Mouse (Mus musculus): ENCODE measurements around the gene Olfr1505.

Olfr1505 gene

DNA sequence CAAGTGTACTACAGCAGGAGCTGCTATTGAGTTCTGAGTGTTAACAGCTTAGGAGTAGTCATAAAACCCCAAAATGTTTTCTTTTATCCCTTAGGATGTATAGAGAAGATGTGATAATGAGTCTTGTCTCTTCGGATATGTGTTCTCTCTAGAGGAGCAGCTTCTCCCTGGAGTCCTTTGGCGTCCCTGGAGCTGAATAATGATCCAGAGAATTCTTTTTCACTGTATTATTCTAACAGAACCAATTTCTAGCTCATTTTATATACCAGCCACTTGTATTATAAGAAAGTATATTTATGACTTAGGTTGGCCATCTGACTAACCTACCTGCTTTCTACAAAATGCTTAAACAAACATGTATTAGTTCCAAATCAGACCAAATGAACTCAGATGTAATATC, at the start of gene Olfr1505:
Olfr1505 (plus strand) TSS at position 301 of the 400 bp plus-strand sequence.
- no peak for DNase-seq

DNA sequence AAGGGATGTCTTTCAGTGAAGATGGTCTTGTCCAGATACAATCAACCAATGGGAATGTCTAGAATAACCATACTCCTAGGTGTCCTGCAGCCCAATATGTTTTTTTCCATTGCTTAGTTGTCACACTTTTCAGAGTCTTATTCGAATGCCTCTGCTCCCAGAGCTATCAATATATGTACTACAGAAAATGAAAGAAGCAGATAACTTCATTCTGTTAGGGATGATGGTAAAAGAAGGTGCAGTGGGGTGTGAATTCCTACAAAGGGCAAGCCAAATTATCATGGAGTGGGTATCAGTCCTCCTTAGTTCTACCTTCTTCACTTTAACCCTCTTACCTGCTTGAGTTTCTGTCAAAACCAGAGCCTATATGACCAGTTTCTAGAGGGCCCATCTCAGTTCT, 15.5 kb upstream of the Olfr1505 start, which contains the start of gene Olfr1504:
Olfr1504 (minus strand) TSS at position 101 of the 400 bp plus-strand sequence.
- DNase-seq: no peak

All from kidney, adult 11 months (tissue).